Mouse (Mus musculus) activated CD4-positive, CD25-positive, alpha-beta regulatory T cell (primary cell): ENCODE results near the gene Tbc1d19. TPM values are rescaled to one million over a fixed set of nuclear protein-coding genes. Genes with fewer than 3 reads are reported as not detected.

Experiments
- polyA plus RNA-seq, 2 experiments: library from polyadenylated mRNA; unstranded; fragments of 100-300 nt; shearing (Covaris generic); gene quantifications; one replicate each; pipeline ENCODE4 v1.2.1; 2017

Gene Tbc1d19
- polyA plus RNA-seq = 1 to 10 TPM; 3.8 to 4.7 TPM

DNA sequence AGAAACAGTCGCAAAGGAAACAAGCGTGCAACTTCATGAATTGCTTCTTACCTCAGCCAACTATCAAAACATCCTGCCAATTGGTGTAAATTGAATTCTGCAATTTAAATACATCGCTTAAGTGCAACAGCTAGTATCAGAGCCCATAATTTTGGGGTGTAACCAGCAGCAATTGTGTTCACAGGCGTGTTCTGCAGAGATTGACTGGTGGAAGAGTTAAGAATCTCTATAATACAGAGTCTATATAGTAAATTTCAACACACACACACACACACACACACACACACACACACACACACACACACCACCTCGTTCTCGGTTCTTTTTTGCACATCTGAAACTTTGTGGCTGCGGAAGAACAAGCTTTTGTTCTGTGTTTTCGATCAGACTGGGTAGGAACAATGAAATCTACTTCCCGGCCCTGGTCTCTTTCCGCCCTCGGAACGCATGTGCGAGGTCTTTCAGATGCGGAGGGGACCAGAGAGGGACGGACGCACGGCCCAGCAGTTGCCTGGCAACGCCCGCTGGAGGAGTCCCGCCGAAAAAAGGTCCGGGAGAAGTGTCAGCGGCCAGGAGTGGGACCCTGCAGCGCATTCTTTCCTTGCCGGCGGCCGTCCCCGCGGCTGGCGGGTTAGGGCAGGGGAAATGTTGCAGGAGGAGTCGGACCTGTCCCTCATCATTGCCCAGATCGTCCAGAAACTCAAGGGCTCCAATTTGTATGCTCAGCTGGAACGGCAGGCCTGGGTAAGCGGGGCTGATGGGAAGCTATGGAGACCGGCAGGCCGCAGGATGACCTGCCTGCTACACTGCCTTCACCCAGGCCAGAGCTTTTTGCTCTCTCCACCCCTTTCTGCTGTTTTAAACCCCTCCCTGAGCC lies at the start of gene Tbc1d19:
Gene Tbc1d19 (plus strand): TSS at position 492 of the 877 bp plus-strand sequence.

Other genes starting within 250 kb of the Tbc1d19 start
- gene Cckar, start 101.9 kb upstream of the Tbc1d19 start, polyA plus RNA-seq = not detected
- gene Stim2, start 188.9 kb downstream of the Tbc1d19 start, polyA plus RNA-seq = 10 to 100 TPM; 37.4 to 60.3 TPM